Mouse (Mus musculus): ENCODE measurements around the gene Gm12569. TPM values are rescaled to one million over a fixed set of nuclear protein-coding genes. Genes with fewer than 3 reads are reported as not detected.

The Gm12569 gene
- total RNA-seq (2021): not detected

GRCm38 (mm10) chr11:51220308-51220707 lies at the start of gene Gm12569:
Gene Gm12569 (plus strand): TSS chr11:51220473.
- intact Hi-C loops (cut with DNase I): no loop called here

GRCm38 (mm10) chr11:51202726-51203125 lies 17.5 kb upstream of the Gm12569 start:
- intact Hi-C loops (cut with DNase I): no loop called here
- DNase-seq (ENCODE audit: low spot score in 2 of 2): no peak

More at GRCm38 (mm10) chr11:51220308-51220707, at the start of gene Gm12569:
- DNase-seq (ENCODE audit: low spot score in 2 of 2): no peak

- no peak for DNase-seq (ENCODE audit: low spot score in 2 of 2)
- intact Hi-C loops (cut with DNase I): no loop called here
Measured at GRCm38 (mm10) chr11:51207758-51208157, 12.5 kb upstream of the Gm12569 start.

GRCm38 (mm10) chr11:51211426-51211825 lies 8.8 kb upstream of the Gm12569 start:
- no peak for DNase-seq (ENCODE audit: low spot score in 2 of 2)
- intact Hi-C loops (cut with DNase I): no loop called here

GRCm38 (mm10) chr11:51214021-51214420 lies 6.3 kb upstream of the Gm12569 start:
- intact Hi-C loops (cut with DNase I): no loop called here
- DNase-seq (ENCODE audit: low spot score in 2 of 2): no peak

GRCm38 (mm10) chr11:51219396-51219980 lies 785 bp upstream of the Gm12569 start:
- no peak for DNase-seq (ENCODE audit: low spot score in 2 of 2)
- intact Hi-C loops (cut with DNase I): no loop called here

- intact Hi-C loops (cut with DNase I): no loop called here
- DNase-seq (ENCODE audit: low spot score in 2 of 2): peak; percentile 65
Measured at GRCm38 (mm10) chr11:51227104-51227503, 6.8 kb downstream of the Gm12569 start.

GRCm38 (mm10) chr11:51234626-51235025 lies 14.4 kb downstream of the Gm12569 start:
- DNase-seq (ENCODE audit: low spot score in 2 of 2): no peak
- intact Hi-C loops (cut with DNase I): no loop called here

- no peak for DNase-seq (ENCODE audit: low spot score in 2 of 2)
- intact Hi-C loops (cut with DNase I): no loop called here
Measured at GRCm38 (mm10) chr11:51242897-51243296, 22.6 kb downstream of the Gm12569 start.

- no peak for DNase-seq (ENCODE audit: low spot score in 2 of 2)
- intact Hi-C loops (cut with DNase I): no loop called here
Measured at GRCm38 (mm10) chr11:51257006-51257405, 36.7 kb downstream of the Gm12569 start.

- intact Hi-C loops (cut with DNase I): loop anchor here (5.0 kb wide), 2 partner anchors 199 to 324 kb away; no protein-coding TSS in a partner anchor
- DNase-seq (ENCODE audit: low spot score in 2 of 2): no peak
Measured at GRCm38 (mm10) chr11:51261680-51262219, 41.5 kb downstream of the Gm12569 start, which contains the start of gene Clk4. Gene Clk4 (plus strand): TSS chr11:51261730.

GRCm38 (mm10) chr11:51262342-51263285 lies 42.3 kb downstream of the Gm12569 start, which contains the start of gene BC049762:
Gene BC049762 (minus strand): TSS chr11:51263046.
- intact Hi-C loops (cut with DNase I): loop anchor here (5.0 kb wide), 2 partner anchors 200 to 325 kb away; no protein-coding TSS in a partner anchor

GRCm38 (mm10) chr11:51263286-51263831 lies 43.1 kb downstream of the Gm12569 start:
- intact Hi-C loops (cut with DNase I): loop anchor here (5.0 kb wide), 2 partner anchors 201 to 326 kb away; no protein-coding TSS in a partner anchor
- no peak for DNase-seq (ENCODE audit: low spot score in 2 of 2)

More at GRCm38 (mm10) chr11:51262342-51263285, 42.3 kb downstream of the Gm12569 start, which contains the start of gene BC049762:
- peak; percentile 98 to 99 for DNase-seq (ENCODE audit: low spot score in 2 of 2)

GRCm38 (mm10) chr11:51264352-51264751 lies 44.1 kb downstream of the Gm12569 start:
- intact Hi-C loops (cut with DNase I): loop anchor here (5.0 kb wide), 2 partner anchors 202 to 327 kb away; no protein-coding TSS in a partner anchor
- no peak for DNase-seq (ENCODE audit: low spot score in 2 of 2)

GRCm38 (mm10) chr11:51265326-51265725 lies 45.1 kb downstream of the Gm12569 start:
- intact Hi-C loops (cut with DNase I): no loop called here
- no peak for DNase-seq (ENCODE audit: low spot score in 2 of 2)

- no peak for DNase-seq (ENCODE audit: low spot score in 2 of 2)
- intact Hi-C loops (cut with DNase I): no loop called here
Measured at GRCm38 (mm10) chr11:51274418-51274817, 54.1 kb downstream of the Gm12569 start.
